Mouse (Mus musculus): ENCODE measurements around the gene Thada. TPM values are rescaled to one million over a fixed set of nuclear protein-coding genes. Genes with fewer than 3 reads are reported as not detected.

Gene Thada
- polyA plus RNA-seq, 1 experiment = 5.3 TPM

- Histone ChIP-seq H3K27ac (ENCODE audit: control insufficient read depth, insufficient read depth, low read depth, low read length, poor library complexity) (peak overlapping the region; percentile 56), H3K4me1 (ENCODE audit: control insufficient read depth, insufficient read depth, low read length) (peaks cover 16% of the 10 kb centered on the region), H3K4me3 (replicated peaks; ENCODE audit: control insufficient read depth, low read depth, low read length) (no peak overlapping the region)
- 66% methylated on average over 6 of the region's 6 CpGs for WGBS
- TF ChIP-seq POLR2A (IDR thresholded peaks at IDR 0.05; ENCODE audit: borderline replicate concordance, control insufficient read depth, low read depth, low read length) (no peak), CTCF (IDR thresholded peaks at IDR 0.05; ENCODE audit: control insufficient read depth, insufficient read depth, low read length) (no peak)
Measured at GRCm38 (mm10) chr17:84152206-84152975, 313.6 kb downstream of the Thada start.

- Histone ChIP-seq H3K4me1 (ENCODE audit: control insufficient read depth, insufficient read depth, low read length) (peaks cover 20% of the 10 kb centered on the region), H3K4me3 (replicated peaks; ENCODE audit: control insufficient read depth, low read depth, low read length) (no peak overlapping the region), H3K27ac (ENCODE audit: control insufficient read depth, insufficient read depth, low read depth, low read length, poor library complexity) (no peak overlapping the region)
- TF ChIP-seq CTCF (IDR thresholded peaks at IDR 0.05; ENCODE audit: control insufficient read depth, insufficient read depth, low read length) (no peak), POLR2A (IDR thresholded peaks at IDR 0.05; ENCODE audit: borderline replicate concordance, control insufficient read depth, low read depth, low read length) (no peak)
- 48% methylated on average over 6 of the region's 6 CpGs for WGBS
Measured at GRCm38 (mm10) chr17:84151306-84151705, 314.7 kb downstream of the Thada start.

GRCm38 (mm10) chr17:84150291-84150690 is 315.7 kb downstream of the Thada start:
- Histone ChIP-seq H3K4me1 (ENCODE audit: control insufficient read depth, insufficient read depth, low read length) (peaks cover 19% of the 10 kb centered on the region), H3K4me3 (replicated peaks; ENCODE audit: control insufficient read depth, low read depth, low read length) (no peak overlapping the region), H3K27ac (ENCODE audit: control insufficient read depth, insufficient read depth, low read depth, low read length, poor library complexity) (no peak overlapping the region)
- no peak for TF ChIP-seq CTCF (IDR thresholded peaks at IDR 0.05; ENCODE audit: control insufficient read depth, insufficient read depth, low read length)
- no peak for TF ChIP-seq POLR2A (IDR thresholded peaks at IDR 0.05; ENCODE audit: borderline replicate concordance, control insufficient read depth, low read depth, low read length)
- 88% methylated on average over 8 of the region's 8 CpGs for WGBS

GRCm38 (mm10) chr17:84149566-84149965 is 316.4 kb downstream of the Thada start:
- TF ChIP-seq CTCF (IDR thresholded peaks at IDR 0.05; ENCODE audit: control insufficient read depth, insufficient read depth, low read length) (no peak), POLR2A (IDR thresholded peaks at IDR 0.05; ENCODE audit: borderline replicate concordance, control insufficient read depth, low read depth, low read length) (no peak)
- WGBS = 48% methylated on average over 5 of the region's 5 CpGs
- Histone ChIP-seq H3K27ac (ENCODE audit: control insufficient read depth, insufficient read depth, low read depth, low read length, poor library complexity) (no peak overlapping the region), H3K4me1 (ENCODE audit: control insufficient read depth, insufficient read depth, low read length) (peaks cover 23% of the 10 kb centered on the region), H3K4me3 (replicated peaks; ENCODE audit: control insufficient read depth, low read depth, low read length) (no peak overlapping the region)

GRCm38 (mm10) chr17:84148499-84149484 is 317.2 kb downstream of the Thada start:
- TF ChIP-seq CTCF (IDR thresholded peaks at IDR 0.05; ENCODE audit: control insufficient read depth, insufficient read depth, low read length) = no peak
- TF ChIP-seq POLR2A (IDR thresholded peaks at IDR 0.05; ENCODE audit: borderline replicate concordance, control insufficient read depth, low read depth, low read length) = no peak
- peak overlapping the region; percentile 41 for H3K27ac ChIP-seq (ENCODE audit: control insufficient read depth, insufficient read depth, low read depth, low read length, poor library complexity)
- H3K4me3 ChIP-seq (replicated peaks; ENCODE audit: control insufficient read depth, low read depth, low read length) = no peak overlapping the region
- peaks cover 25% of the 10 kb centered on the region for H3K4me1 ChIP-seq (ENCODE audit: control insufficient read depth, insufficient read depth, low read length)
- 39% methylated on average over 11 of the region's 11 CpGs for WGBS

GRCm38 (mm10) chr17:84147183-84148108 is 318.6 kb downstream of the Thada start:
- TF ChIP-seq CTCF (IDR thresholded peaks at IDR 0.05; ENCODE audit: control insufficient read depth, insufficient read depth, low read length) (no peak), POLR2A (IDR thresholded peaks at IDR 0.05; ENCODE audit: borderline replicate concordance, control insufficient read depth, low read depth, low read length) (no peak)
- 42% methylated on average over 11 of the region's 11 CpGs for WGBS
- H3K27ac ChIP-seq (ENCODE audit: control insufficient read depth, insufficient read depth, low read depth, low read length, poor library complexity) = peak overlapping the region; percentile 97
- H3K4me3 ChIP-seq (replicated peaks; ENCODE audit: control insufficient read depth, low read depth, low read length) = no peak overlapping the region
- H3K4me1 ChIP-seq (ENCODE audit: control insufficient read depth, insufficient read depth, low read length) = peaks cover 23% of the 10 kb centered on the region

- Histone ChIP-seq H3K4me3 (replicated peaks; ENCODE audit: control insufficient read depth, low read depth, low read length) (no peak overlapping the region), H3K4me1 (ENCODE audit: control insufficient read depth, insufficient read depth, low read length) (peaks cover 25% of the 10 kb centered on the region), H3K27ac (ENCODE audit: control insufficient read depth, insufficient read depth, low read depth, low read length, poor library complexity) (peak overlapping the region; percentile 97)
- 54% methylated on average over 7 of the region's 7 CpGs for WGBS
- TF ChIP-seq POLR2A (IDR thresholded peaks at IDR 0.05; ENCODE audit: borderline replicate concordance, control insufficient read depth, low read depth, low read length) (no peak), CTCF (IDR thresholded peaks at IDR 0.05; ENCODE audit: control insufficient read depth, insufficient read depth, low read length) (no peak)
Measured at GRCm38 (mm10) chr17:84146458-84147182, 319.4 kb downstream of the Thada start.

Data from bone marrow, adult 2 months (tissue).